Mouse (Mus musculus) layer of hippocampus, adult 9-10 months (tissue): ENCODE data around the gene Defb28.

Experiments used
- DNase-seq: peaks from one replicate; pipeline ENCODE4 v3.0.0; 2022; ENCODE audit warnings: low spot score

Gene Defb28

GRCm38 (mm10) chr2:152569038-152569437 is 51.0 kb downstream of the Defb28 start, which contains the start of gene Gm17416:
Gm17416 (plus strand) TSS chr2:152569338.
- DNase-seq: no peak

GRCm38 (mm10) chr2:152569881-152570280 is 51.8 kb downstream of the Defb28 start:
- no peak for DNase-seq

DNA sequence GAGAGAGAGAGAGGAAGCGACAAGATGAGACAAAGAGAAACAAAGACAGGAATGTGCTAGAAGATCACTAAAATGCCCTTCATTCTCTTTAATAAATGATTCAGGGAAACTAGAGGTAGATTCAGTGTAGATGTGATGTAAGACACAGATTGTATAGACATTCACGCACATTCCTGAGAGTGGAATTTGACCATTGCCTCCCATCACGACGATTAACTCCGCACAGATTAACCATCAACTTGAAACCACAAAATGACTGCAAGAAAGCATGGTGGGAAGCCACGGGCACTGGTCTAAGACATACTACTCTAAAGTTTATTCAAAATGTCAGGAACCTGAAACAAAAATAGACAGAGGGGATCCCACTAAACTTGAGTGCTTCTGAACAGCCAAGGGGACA is 52.3 kb downstream of the Defb28 start:
- DNase-seq: no peak
